Mouse (Mus musculus): ENCODE results near the gene Tha1.

Tha1 gene

GRCm38 (mm10) chr11:117826164-117826563 is 47.1 kb downstream of the Tha1 start:
- WGBS, result 23% methylated on average over 5 of the region's 5 CpGs

- under 1% methylated on average over 34 of the region's 34 CpGs for WGBS
These were observed 47.8 kb downstream of the Tha1 start, which contains the start of the genes Afmid and Tk1 for GRCm38 (mm10) chr11:117825333-117826101. Gene Afmid, plus strand, starts transcription at chr11:117825924. Gene Tk1, minus strand, starts transcription at chr11:117826092.

GRCm38 (mm10) chr11:117824060-117824969 is 49.0 kb downstream of the Tha1 start:
- 8% methylated on average over 23 of the region's 23 CpGs for WGBS

- 91% methylated on average over 6 of the region's 6 CpGs for WGBS
These were observed 49.9 kb downstream of the Tha1 start for GRCm38 (mm10) chr11:117823411-117823810.

- WGBS, result 59% methylated on average over 7 of the region's 7 CpGs
These were observed 50.5 kb downstream of the Tha1 start for GRCm38 (mm10) chr11:117822728-117823241.

- WGBS, result 94% methylated on average over 9 of the region's 9 CpGs
These were observed 51.4 kb downstream of the Tha1 start for GRCm38 (mm10) chr11:117821868-117822267.

- WGBS, result 97% methylated on average over 7 of the region's 7 CpGs
These were observed 53.1 kb downstream of the Tha1 start for GRCm38 (mm10) chr11:117820173-117820572.

GRCm38 (mm10) chr11:117819095-117819494 is 54.2 kb downstream of the Tha1 start:
- 53% methylated on average over 8 of the region's 8 CpGs for WGBS

All from cerebral cortex, adult 2 months (tissue).